Mouse (Mus musculus): Measurements from ENCODE around the gene Gfod1.

The Gfod1 gene

DNA sequence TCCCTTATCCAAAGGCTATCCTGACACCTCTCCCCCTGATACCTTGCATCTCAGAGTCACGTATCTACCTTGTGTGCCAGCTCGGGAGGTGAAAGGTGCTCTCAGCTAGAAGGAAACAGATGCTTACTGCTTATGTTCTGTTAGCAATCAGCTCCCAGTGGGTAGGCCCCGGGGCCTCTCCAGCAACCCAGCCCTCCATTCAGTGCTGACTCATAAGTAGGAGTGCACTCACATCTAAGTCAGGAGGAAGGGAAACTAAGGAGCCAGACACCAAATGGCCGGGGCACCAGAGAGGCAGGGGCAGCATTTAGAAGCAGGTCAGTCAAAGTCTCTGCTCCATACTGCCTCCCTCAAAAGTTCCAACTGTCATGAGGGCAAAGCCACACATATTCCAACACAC, 155.3 kb downstream of the Gfod1 start:
- DNase-seq: no peak

- DNase-seq: no peak
These were observed 157.3 kb downstream of the Gfod1 start for GRCm38 (mm10) chr13:43146515-43147258.
